Mouse (Mus musculus) lung, embryonic 15.5 days (tissue): ENCODE data around the gene Hapln4. TPM values are rescaled to one million over a fixed set of nuclear protein-coding genes. Genes with fewer than 3 reads are reported as not detected.

Experiments
- ATAC-seq: fragments of 200-750 bp; cut with Nextera tagmentation; 2 replicates; pipeline ENCODE4 v1.8.0; 2017; ENCODE audit warnings: moderate number of reproducible peaks, borderline replicate concordance; ENCODE audit not compliant: low FRiP score, low TSS enrichment; ENCODE audit errors: extremely low read depth
- H3K27ac ChIP-seq: fragments of 300-500 bp; sonication (generic); 2 replicates; pipeline ENCODE4 v1.5.1; 2015; ENCODE audit warnings: moderate library complexity, mild to moderate bottlenecking, inconsistent platforms
- H3K27me3 ChIP-seq: fragments of 300-500 bp; sonication (generic); 2 replicates; pipeline ENCODE4 v1.6.1; 2015; ENCODE audit warnings: inconsistent platforms
- H3K36me3 ChIP-seq: fragments of 300-500 bp; sonication (generic); 2 replicates; pipeline ENCODE4 v1.6.1; 2015; ENCODE audit warnings: inconsistent platforms
- H3K4me1 ChIP-seq: fragments of 300-500 bp; sonication (generic); 2 replicates; pipeline ENCODE4 v1.6.1; 2015; ENCODE audit warnings: inconsistent platforms
- H3K4me2 ChIP-seq: fragments of 300-500 bp; sonication (generic); 2 replicates; pipeline ENCODE4 v1.6.1; 2015; ENCODE audit warnings: inconsistent platforms, mild to moderate bottlenecking, moderate library complexity
- H3K4me3 ChIP-seq: fragments of 300-500 bp; sonication (generic); 2 replicates; pipeline ENCODE4 v1.5.1; 2015; ENCODE audit warnings: mild to moderate bottlenecking, inconsistent platforms
- H3K9ac ChIP-seq: fragments of 300-500 bp; sonication (generic); 2 replicates; pipeline ENCODE4 v1.6.1; 2015; ENCODE audit warnings: inconsistent platforms
- H3K9me3 ChIP-seq: fragments of 300-500 bp; sonication (generic); 2 replicates; pipeline ENCODE4 v1.6.1; 2016; ENCODE audit warnings: inconsistent platforms
- WGBS: fragments of 180-500 bp; shearing (Covaris S2); methylation state at CpG from one replicate; pipeline ENCODE4 v1.1.7; 2015; 5-methylcytosine and 5-hydroxymethylcytosine counted together
- polyA plus RNA-seq: library from polyadenylated mRNA; unstranded; fragments of >200 nt; fragmentation: Nextera tagmentation; extraction: Ambion mirVana; gene quantifications from 2 replicates; pipeline ENCODE4 v1.2.1, GENCODE M21; 2015

Hapln4 gene
- polyA plus RNA-seq, 1 experiment from 2014 or later: not detected

- H3K9ac ChIP-seq: no peak overlapping the region
- 53% methylated on average over 9 of the region's 9 CpGs for WGBS
Measured at GRCm38 (mm10) chr8:70129309-70129952, 46.2 kb downstream of the Hapln4 start.

GRCm38 (mm10) chr8:70130066-70130465 lies 46.8 kb downstream of the Hapln4 start:
- Histone ChIP-seq H3K4me2 (no peak overlapping the region), H3K36me3 (peaks cover 19% of the 10 kb centered on the region), H3K9me3 (no peaks in the 10 kb centered on the region), H3K4me1 (peaks cover 29% of the 10 kb centered on the region), H3K4me3 (no peak overlapping the region), H3K27me3 (no peaks in the 10 kb centered on the region), H3K27ac (no peak overlapping the region), H3K9ac (no peak overlapping the region)
- no peak for ATAC-seq
- WGBS: 77% methylated on average over 3 of the region's 3 CpGs

More at GRCm38 (mm10) chr8:70129309-70129952, 46.2 kb downstream of the Hapln4 start:
- Histone ChIP-seq H3K27ac (no peak overlapping the region), H3K36me3 (peaks cover 13% of the 10 kb centered on the region), H3K4me1 (peaks cover 29% of the 10 kb centered on the region), H3K27me3 (no peaks in the 10 kb centered on the region), H3K4me3 (no peak overlapping the region), H3K9me3 (no peaks in the 10 kb centered on the region), H3K4me2 (no peak overlapping the region)
- ATAC-seq: no peak

- WGBS: 1% methylated on average over 37 of the region's 37 CpGs
- Histone ChIP-seq H3K27ac (no peak within 1 kb of the TSS), H3K9ac (peak within 1 kb of the TSS; percentile 64), H3K4me2 (peak within 1 kb of the TSS; percentile 68), H3K9me3 (no peaks in the 10 kb centered on the region), H3K36me3 (peaks cover 29% of the 10 kb centered on the region), H3K4me1 (peaks cover 29% of the 10 kb centered on the region), H3K27me3 (no peaks in the 10 kb centered on the region), H3K4me3 (peak within 1 kb of the TSS; percentile 72)
- peak; percentile 82 for ATAC-seq
Measured at GRCm38 (mm10) chr8:70131166-70131883, 48.1 kb downstream of the Hapln4 start, which contains the start of gene Nr2c2ap. Nr2c2ap (plus strand) TSS chr8:70131333.

- H3K4me1 ChIP-seq: peaks cover 28% of the 10 kb centered on the region
- no peak overlapping the region for H3K4me2 ChIP-seq
- peaks cover 32% of the 10 kb centered on the region for H3K36me3 ChIP-seq
- ATAC-seq: no peak
- no peaks in the 10 kb centered on the region for H3K9me3 ChIP-seq
- H3K9ac ChIP-seq: no peak overlapping the region
- H3K27ac ChIP-seq: no peak overlapping the region
- 88% methylated on average over 5 of the region's 5 CpGs for WGBS
- no peaks in the 10 kb centered on the region for H3K27me3 ChIP-seq
- H3K4me3 ChIP-seq: no peak overlapping the region
Measured at GRCm38 (mm10) chr8:70134086-70134485, 50.8 kb downstream of the Hapln4 start.

DNA sequence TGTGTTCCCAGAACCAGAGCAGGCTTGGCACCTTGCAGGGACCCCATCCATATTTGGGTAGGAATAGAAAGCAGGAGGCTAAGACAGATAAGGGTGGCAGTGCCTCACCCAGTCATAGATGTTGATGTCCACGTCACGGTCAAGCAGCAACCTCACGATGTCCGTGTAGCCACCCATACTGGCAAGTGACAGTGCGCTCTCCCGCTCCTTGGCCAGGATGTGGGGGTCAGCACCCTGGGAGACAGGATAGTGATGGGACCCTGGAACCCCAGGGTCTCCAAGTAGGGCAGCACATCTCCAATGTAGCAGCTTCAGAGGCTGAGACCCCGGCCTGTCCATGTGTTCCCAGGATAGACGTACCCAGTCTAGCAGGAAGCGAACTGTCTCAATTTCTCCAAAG lies 51.7 kb downstream of the Hapln4 start:
- no peak overlapping the region for H3K27ac ChIP-seq

DNA sequence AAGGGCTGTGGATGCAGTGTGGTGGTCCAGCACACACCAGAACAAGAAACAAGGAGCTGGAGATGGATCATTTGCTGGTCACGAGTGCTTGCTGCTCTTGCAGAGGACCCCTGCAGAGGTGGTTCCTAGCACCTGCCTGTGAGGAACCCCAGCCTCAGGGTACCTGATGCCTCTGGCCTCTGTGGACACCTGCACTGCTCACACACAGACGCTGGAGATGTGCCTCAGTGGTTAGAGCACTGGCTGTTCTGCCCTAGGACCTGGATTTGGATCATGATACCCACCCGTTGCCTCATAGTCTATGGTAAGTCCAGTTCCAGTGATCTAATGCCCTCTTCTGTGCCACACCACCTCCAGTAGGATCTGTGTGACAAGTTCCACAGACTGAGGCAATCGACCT lies 53.3 kb downstream of the Hapln4 start:
- no peak overlapping the region for H3K4me2 ChIP-seq
- H3K4me3 ChIP-seq: no peak overlapping the region
- no peak for ATAC-seq
- H3K36me3 ChIP-seq: peaks cover 32% of the 10 kb centered on the region
- H3K27me3 ChIP-seq: no peaks in the 10 kb centered on the region
- H3K9ac ChIP-seq: no peak overlapping the region
- H3K4me1 ChIP-seq: peaks cover 23% of the 10 kb centered on the region
- 80% methylated on average over 4 of the region's 4 CpGs for WGBS
- H3K27ac ChIP-seq: no peak overlapping the region
- H3K9me3 ChIP-seq: no peaks in the 10 kb centered on the region

More for the DNA sequence above, 51.7 kb downstream of the Hapln4 start:
- ATAC-seq: no peak
- Histone ChIP-seq H3K4me1 (peaks cover 20% of the 10 kb centered on the region), H3K36me3 (peaks cover 32% of the 10 kb centered on the region), H3K27me3 (no peaks in the 10 kb centered on the region), H3K9ac (no peak overlapping the region), H3K4me3 (no peak overlapping the region), H3K4me2 (no peak overlapping the region), H3K9me3 (no peaks in the 10 kb centered on the region)
- WGBS: 85% methylated on average over 9 of the region's 9 CpGs

- ATAC-seq: no peak
- no peaks in the 10 kb centered on the region for H3K27me3 ChIP-seq
- WGBS: 73% methylated on average over 4 of the region's 4 CpGs
Measured at GRCm38 (mm10) chr8:70137890-70138289, 54.6 kb downstream of the Hapln4 start.

DNA sequence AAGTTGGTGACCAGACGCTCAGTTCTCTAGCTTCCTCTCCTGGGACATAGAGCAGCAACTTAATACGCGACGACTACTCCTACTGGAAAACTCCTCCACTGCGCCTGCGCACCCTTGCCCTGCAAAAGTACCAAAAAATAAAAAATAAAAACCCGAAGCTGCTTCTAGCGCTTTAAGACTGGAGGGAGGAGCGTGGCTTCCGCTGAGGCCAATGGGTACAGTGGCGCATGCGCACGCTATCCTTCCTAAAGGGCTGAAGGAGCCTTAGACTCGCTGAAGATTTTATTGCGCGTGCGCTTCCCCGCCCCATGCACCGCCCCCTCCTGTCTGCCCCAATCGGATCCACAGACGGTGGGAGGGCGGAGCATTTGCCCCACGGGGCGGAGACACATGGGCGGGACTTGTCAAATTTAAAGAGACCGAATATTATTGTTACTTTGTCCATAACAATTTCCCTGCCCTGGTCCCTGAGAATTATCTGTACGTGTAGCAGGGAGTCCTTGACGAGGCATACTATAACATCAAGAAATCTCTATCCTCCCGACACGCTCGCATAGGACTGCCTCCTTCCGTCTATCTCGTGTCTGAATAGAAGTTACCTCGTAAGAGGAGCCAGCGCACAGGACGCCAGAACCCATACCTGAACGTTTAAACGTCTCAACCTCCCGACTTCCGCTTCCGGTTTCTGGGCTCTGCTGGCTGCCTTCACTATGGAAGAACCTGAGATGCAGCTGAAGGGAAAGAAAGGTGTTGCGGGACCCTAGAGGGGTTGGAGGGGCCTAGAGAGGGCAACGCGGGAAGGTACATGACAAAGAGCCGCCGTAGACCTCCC lies 56.0 kb downstream of the Hapln4 start, which contains the start of the genes Rfxank, Borcs8 and Mef2b:
Gene Rfxank (minus strand): TSS at position 129 of the 832 bp plus-strand sequence.
Gene Borcs8 (plus strand): TSS at position 474 of the 832 bp plus-strand sequence.
Gene Mef2b (plus strand): TSS at position 686 of the 832 bp plus-strand sequence.
- Histone ChIP-seq H3K4me3 (peak within 1 kb of the TSS; percentile 74), H3K4me1 (peaks cover 19% of the 10 kb centered on the region), H3K9me3 (no peaks in the 10 kb centered on the region), H3K4me2 (peak within 1 kb of the TSS; percentile 60), H3K27me3 (no peaks in the 10 kb centered on the region), H3K27ac (peak within 1 kb of the TSS; percentile 79), H3K9ac (peak within 1 kb of the TSS; percentile 72), H3K36me3 (peaks cover 27% of the 10 kb centered on the region)
- WGBS: under 1% methylated on average over 46 of the region's 46 CpGs
- ATAC-seq: peak; percentile 98

More at GRCm38 (mm10) chr8:70137890-70138289, 54.6 kb downstream of the Hapln4 start:
- peak overlapping the region; percentile 74 for H3K4me3 ChIP-seq
- H3K9ac ChIP-seq: peak overlapping the region; percentile 61
- no peak overlapping the region for H3K27ac ChIP-seq
- peak overlapping the region; percentile 60 for H3K4me2 ChIP-seq
- H3K9me3 ChIP-seq: no peaks in the 10 kb centered on the region
- H3K36me3 ChIP-seq: peaks cover 37% of the 10 kb centered on the region
- H3K4me1 ChIP-seq: peaks cover 19% of the 10 kb centered on the region

- no peaks in the 10 kb centered on the region for H3K9me3 ChIP-seq
- H3K27me3 ChIP-seq: no peaks in the 10 kb centered on the region
- no peak for ATAC-seq
- H3K9ac ChIP-seq: peak overlapping the region; percentile 72
- H3K4me2 ChIP-seq: peak overlapping the region; percentile 56
- H3K36me3 ChIP-seq: peaks cover 25% of the 10 kb centered on the region
- peaks cover 19% of the 10 kb centered on the region for H3K4me1 ChIP-seq
- H3K4me3 ChIP-seq: peak overlapping the region; percentile 74
- peak overlapping the region; percentile 79 for H3K27ac ChIP-seq
- WGBS: 8% methylated on average over 9 of the region's 9 CpGs
Measured at GRCm38 (mm10) chr8:70139981-70140380, 56.7 kb downstream of the Hapln4 start.
